Mouse (Mus musculus) 3134 (cell line): ENCODE data around the gene Grb2.
"Not testable (repeated sequence)": the region's sequence is repeated elsewhere in the genome, so short reads cannot be mapped to it uniquely, and the experiment has no call there.

ENCODE experiments used
- DNase-seq: peaks from one replicate; pipeline ENCODE4 v3.0.0-alpha.2; 2011; ENCODE audit warnings: low spot score; ENCODE audit not compliant: insufficient read length; ENCODE audit errors: extremely low read depth

The Grb2 gene

GRCm38 (mm10) chr11:115651680-115652079 is 56.7 kb downstream of the Grb2 start:
- no peak for DNase-seq

GRCm38 (mm10) chr11:115649706-115650105 is 58.7 kb downstream of the Grb2 start:
- no peak for DNase-seq

- peak; percentile 36 for DNase-seq
Observed at GRCm38 (mm10) chr11:115647459-115647858, 60.9 kb downstream of the Grb2 start.

GRCm38 (mm10) chr11:115646439-115646838 is 62.0 kb downstream of the Grb2 start:
- no peak for DNase-seq

- DNase-seq = not testable (repeated sequence)
Observed at GRCm38 (mm10) chr11:115645498-115645897, 62.9 kb downstream of the Grb2 start.

- DNase-seq = no peak
Observed at GRCm38 (mm10) chr11:115644308-115644707, 64.1 kb downstream of the Grb2 start.

- DNase-seq = no peak
Observed at GRCm38 (mm10) chr11:115643265-115643664, 65.1 kb downstream of the Grb2 start.

GRCm38 (mm10) chr11:115642705-115643104 is 65.7 kb downstream of the Grb2 start:
- DNase-seq = no peak

- DNase-seq = no peak
Observed at GRCm38 (mm10) chr11:115641664-115642036, 66.7 kb downstream of the Grb2 start.

GRCm38 (mm10) chr11:115640978-115641663 is 67.3 kb downstream of the Grb2 start:
- peak; percentile 61 for DNase-seq

- no peak for DNase-seq
Observed at GRCm38 (mm10) chr11:115640311-115640828, 68.0 kb downstream of the Grb2 start.

GRCm38 (mm10) chr11:115639540-115639939 is 68.9 kb downstream of the Grb2 start:
- no peak for DNase-seq

GRCm38 (mm10) chr11:115638498-115639409 is 69.6 kb downstream of the Grb2 start:
- DNase-seq = no peak

- no peak for DNase-seq
Observed at GRCm38 (mm10) chr11:115636960-115637359, 71.4 kb downstream of the Grb2 start.

GRCm38 (mm10) chr11:115635484-115635883 is 72.9 kb downstream of the Grb2 start:
- DNase-seq = no peak

GRCm38 (mm10) chr11:115635041-115635440 is 73.4 kb downstream of the Grb2 start:
- DNase-seq = no peak

- DNase-seq = no peak
Observed at GRCm38 (mm10) chr11:115634109-115634508, 74.3 kb downstream of the Grb2 start.

GRCm38 (mm10) chr11:115632862-115633261 is 75.5 kb downstream of the Grb2 start:
- no peak for DNase-seq

- no peak for DNase-seq
Observed at GRCm38 (mm10) chr11:115632247-115632646, 76.2 kb downstream of the Grb2 start.

- peak; percentile 50 for DNase-seq
Observed at GRCm38 (mm10) chr11:115631505-115631890, 76.9 kb downstream of the Grb2 start.
